Mouse (Mus musculus) intestine, embryonic 14.5 days (tissue): Measurements from ENCODE around the gene Npff. TPM values are rescaled to one million over a fixed set of nuclear protein-coding genes. Genes with fewer than 3 reads are reported as not detected.

Source experiments
- ATAC-seq: fragments of 200-750 bp; cut with Nextera tagmentation; replicated peaks from 2 replicates; pipeline ENCODE4 v1.8.0; 2017; ENCODE audit warnings: low read depth, moderate number of reproducible peaks, moderate TSS enrichment, moderate library complexity; ENCODE audit not compliant: low FRiP score, low TSS enrichment
- DNase-seq: peaks from one replicate; pipeline ENCODE4 v3.0.0-alpha.2; 2018; ENCODE audit warnings: low spot score
- H3K27ac ChIP-seq: fragments of 300-500 bp; sonication (generic); 2 replicates; pipeline ENCODE4 v1.5.1; 2014; ENCODE audit warnings: low read depth, mild to moderate bottlenecking, control low read depth
- H3K27me3 ChIP-seq: fragments of 300-500 bp; sonication (generic); replicated peaks from 2 replicates; pipeline ENCODE4 v1.6.1; 2014; ENCODE audit warnings: low read length, control low read depth; ENCODE audit not compliant: control insufficient read depth, insufficient read depth
- H3K36me3 ChIP-seq: fragments of 300-500 bp; sonication (generic); 2 replicates; pipeline ENCODE4 v1.6.1; 2014; ENCODE audit warnings: low read length, control low read depth; ENCODE audit not compliant: control insufficient read depth, insufficient read depth
- H3K4me1 ChIP-seq: fragments of 300-500 bp; sonication (generic); replicated peaks from 2 replicates; pipeline ENCODE4 v1.6.1; 2014; ENCODE audit warnings: low read length, control low read depth, mixed read lengths; ENCODE audit not compliant: control insufficient read depth, insufficient read depth
- H3K4me2 ChIP-seq: fragments of 300-500 bp; sonication (generic); 2 replicates; pipeline ENCODE4 v1.6.1; 2014; ENCODE audit warnings: low read length
- H3K4me3 ChIP-seq: fragments of 300-500 bp; sonication (generic); 2 replicates; pipeline ENCODE4 v1.5.1; 2014; ENCODE audit warnings: low read depth, low read length, control low read depth, mixed read lengths
- H3K9ac ChIP-seq: fragments of 300-500 bp; sonication (generic); 2 replicates; pipeline ENCODE4 v1.6.1; 2014; ENCODE audit warnings: mild to moderate bottlenecking, low read length
- H3K9me3 ChIP-seq: fragments of 300-500 bp; sonication (generic); 2 replicates; pipeline ENCODE4 v1.6.1; 2016; ENCODE audit warnings: low read length, control low read depth; ENCODE audit not compliant: control insufficient read depth
- WGBS: fragments of 180-500 bp; shearing (Covaris S2); extraction: QIAGEN DNeasy Blood & Tissue Kit; methylation state at CpG from one replicate; pipeline ENCODE4 v1.1.7; 2014; 5-methylcytosine and 5-hydroxymethylcytosine counted together
- polyA plus RNA-seq: library from polyadenylated mRNA; unstranded; fragments of >200 nt; fragmentation: Nextera tagmentation; extraction: Ambion mirVana; gene quantifications from 2 replicates; pipeline ENCODE4 v1.2.1, GENCODE M21; 2014

Gene Npff
- polyA plus RNA-seq, 1 experiment from 2014 or later = 2.2 TPM

- 91% methylated on average over 1 of the region's 1 CpGs for WGBS
- Histone ChIP-seq H3K27ac (no peak overlapping the region), H3K9me3 (no peaks in the 10 kb centered on the region), H3K9ac (no peak overlapping the region), H3K36me3 (peaks cover 81% of the 10 kb centered on the region), H3K4me3 (no peak overlapping the region), H3K4me2 (no peak overlapping the region), H3K27me3 (no peaks in the 10 kb centered on the region), H3K4me1 (no peaks in the 10 kb centered on the region)
- peak; percentile 34 for DNase-seq
- no peak for ATAC-seq
These were observed 3.7 kb upstream of the Npff start for GRCm38 (mm10) chr15:102528396-102528795.

GRCm38 (mm10) chr15:102527936-102528335 lies 3.2 kb upstream of the Npff start:
- ATAC-seq = no peak
- WGBS = 78% methylated on average over 3 of the region's 3 CpGs

GRCm38 (mm10) chr15:102526111-102527002 lies 1.6 kb upstream of the Npff start:
- H3K4me1 ChIP-seq = no peaks in the 10 kb centered on the region

More at GRCm38 (mm10) chr15:102527936-102528335, 3.2 kb upstream of the Npff start:
- no peaks in the 10 kb centered on the region for H3K9me3 ChIP-seq
- DNase-seq = peak; percentile 55
- H3K27me3 ChIP-seq = no peaks in the 10 kb centered on the region
- H3K36me3 ChIP-seq = peaks cover 76% of the 10 kb centered on the region
- H3K4me2 ChIP-seq = no peak overlapping the region
- no peaks in the 10 kb centered on the region for H3K4me1 ChIP-seq
- H3K27ac ChIP-seq = no peak overlapping the region
- no peak overlapping the region for H3K4me3 ChIP-seq
- no peak overlapping the region for H3K9ac ChIP-seq

GRCm38 (mm10) chr15:102521480-102521879 lies 3.3 kb downstream of the Npff start:
- Histone ChIP-seq H3K4me3 (no peak overlapping the region), H3K9ac (no peak overlapping the region), H3K4me1 (peaks cover 17% of the 10 kb centered on the region), H3K27ac (no peak overlapping the region), H3K27me3 (no peaks in the 10 kb centered on the region), H3K4me2 (no peak overlapping the region), H3K36me3 (peaks cover 44% of the 10 kb centered on the region), H3K9me3 (no peaks in the 10 kb centered on the region)
- WGBS = 73% methylated on average over 4 of the region's 4 CpGs
- DNase-seq (peak; percentile 32), ATAC-seq (no peak)

More at GRCm38 (mm10) chr15:102526111-102527002, 1.6 kb upstream of the Npff start:
- Histone ChIP-seq H3K4me3 (no peak overlapping the region), H3K27me3 (no peaks in the 10 kb centered on the region), H3K4me2 (no peak overlapping the region), H3K9me3 (no peaks in the 10 kb centered on the region), H3K9ac (no peak overlapping the region), H3K27ac (no peak overlapping the region), H3K36me3 (peaks cover 76% of the 10 kb centered on the region)
- ATAC-seq (no peak), DNase-seq (peak; percentile 29)
- WGBS = 73% methylated on average over 6 of the region's 6 CpGs

GRCm38 (mm10) chr15:102520416-102520815 lies 4.3 kb downstream of the Npff start:
- WGBS = 71% methylated on average over 4 of the region's 4 CpGs

GRCm38 (mm10) chr15:102519211-102520141 lies 5.3 kb downstream of the Npff start:
- peak; percentile 46 for DNase-seq
- peaks cover 23% of the 10 kb centered on the region for H3K4me1 ChIP-seq
- peak overlapping the region; percentile 87 for H3K9ac ChIP-seq
- peak overlapping the region; percentile 67 for H3K4me2 ChIP-seq
- H3K4me3 ChIP-seq = peak overlapping the region; percentile 69
- ATAC-seq = no peak
- no peak overlapping the region for H3K27ac ChIP-seq
- no peaks in the 10 kb centered on the region for H3K9me3 ChIP-seq
- WGBS = 53% methylated on average over 17 of the region's 17 CpGs
- H3K36me3 ChIP-seq = peaks cover 34% of the 10 kb centered on the region
- no peaks in the 10 kb centered on the region for H3K27me3 ChIP-seq

More at GRCm38 (mm10) chr15:102520416-102520815, 4.3 kb downstream of the Npff start:
- peak; percentile 48 for DNase-seq
- peaks cover 39% of the 10 kb centered on the region for H3K36me3 ChIP-seq
- H3K9ac ChIP-seq = no peak overlapping the region
- peaks cover 23% of the 10 kb centered on the region for H3K4me1 ChIP-seq
- H3K4me3 ChIP-seq = no peak overlapping the region
- no peak for ATAC-seq
- no peaks in the 10 kb centered on the region for H3K27me3 ChIP-seq
- H3K4me2 ChIP-seq = no peak overlapping the region
- no peaks in the 10 kb centered on the region for H3K9me3 ChIP-seq
- no peak overlapping the region for H3K27ac ChIP-seq

GRCm38 (mm10) chr15:102518859-102519201 lies 5.9 kb downstream of the Npff start:
- Histone ChIP-seq H3K9me3 (no peaks in the 10 kb centered on the region), H3K36me3 (peaks cover 27% of the 10 kb centered on the region), H3K4me3 (peak overlapping the region; percentile 69), H3K9ac (peak overlapping the region; percentile 87), H3K27me3 (no peaks in the 10 kb centered on the region), H3K4me2 (peak overlapping the region; percentile 67), H3K27ac (peak overlapping the region; percentile 98), H3K4me1 (peaks cover 23% of the 10 kb centered on the region)
- ATAC-seq (no peak), DNase-seq (no peak)
- WGBS = 19% methylated on average over 9 of the region's 9 CpGs
